Mouse (Mus musculus) urinary bladder, adult 2 months (tissue): ENCODE measurements around the gene Gng12. TPM values are rescaled to one million over a fixed set of nuclear protein-coding genes. Genes with fewer than 3 reads are reported as not detected.

Experiments used
- DNase-seq: peaks from one replicate; pipeline ENCODE4 v3.0.0; 2022; ENCODE audit warnings: low spot score
- polyA plus RNA-seq: library from polyadenylated mRNA; depleted of rRNA; stranded (reverse); fragments of >200 nt; gene quantifications from 2 replicates; pipeline ENCODE4 v1.2.3, GENCODE M21; 2012

Gng12 gene
- polyA plus RNA-seq, 1 experiment = 85.2 TPM

- no peak for DNase-seq
Observed at GRCm38 (mm10) chr6:66917032-66917431, 20.8 kb downstream of the Gng12 start.

- no peak for DNase-seq
Observed at GRCm38 (mm10) chr6:66920786-66921185, 24.6 kb downstream of the Gng12 start.

- DNase-seq = no peak
Observed at GRCm38 (mm10) chr6:66921755-66922154, 25.6 kb downstream of the Gng12 start.

- no peak for DNase-seq
Observed at GRCm38 (mm10) chr6:66922501-66922900, 26.3 kb downstream of the Gng12 start.

- DNase-seq = no peak
Observed at GRCm38 (mm10) chr6:66923851-66924250, 27.7 kb downstream of the Gng12 start.

GRCm38 (mm10) chr6:66924315-66924965, 28.2 kb downstream of the Gng12 start:
- DNase-seq = no peak

GRCm38 (mm10) chr6:66926269-66926668, 30.1 kb downstream of the Gng12 start:
- no peak for DNase-seq

- no peak for DNase-seq
Observed at GRCm38 (mm10) chr6:66928972-66929645, 32.9 kb downstream of the Gng12 start.

GRCm38 (mm10) chr6:66929694-66930093, 33.5 kb downstream of the Gng12 start:
- DNase-seq = no peak

- DNase-seq = no peak
Observed at GRCm38 (mm10) chr6:66932206-66932819, 36.1 kb downstream of the Gng12 start.

- no peak for DNase-seq
Observed at GRCm38 (mm10) chr6:66940656-66941235, 44.5 kb downstream of the Gng12 start.

- no peak for DNase-seq
Observed at GRCm38 (mm10) chr6:66941792-66942191, 45.6 kb downstream of the Gng12 start.

- DNase-seq = no peak
Observed at GRCm38 (mm10) chr6:66942826-66943225, 46.6 kb downstream of the Gng12 start.

- no peak for DNase-seq
Observed at GRCm38 (mm10) chr6:66943367-66944189, 47.4 kb downstream of the Gng12 start.

GRCm38 (mm10) chr6:66944190-66945003, 48.2 kb downstream of the Gng12 start:
- DNase-seq = no peak

- DNase-seq = no peak
Observed at GRCm38 (mm10) chr6:66945004-66945356, 48.8 kb downstream of the Gng12 start.

GRCm38 (mm10) chr6:66948111-66948510, 51.9 kb downstream of the Gng12 start:
- DNase-seq = no peak

GRCm38 (mm10) chr6:66948848-66949247, 52.7 kb downstream of the Gng12 start:
- no peak for DNase-seq

GRCm38 (mm10) chr6:66951726-66952418, 55.7 kb downstream of the Gng12 start:
- no peak for DNase-seq

- no peak for DNase-seq
Observed at GRCm38 (mm10) chr6:66953951-66954519, 57.8 kb downstream of the Gng12 start.
